Mouse (Mus musculus) monocyte, adult 2 months (primary cell): ENCODE results near the gene Sbk3.
A peak's percentile ranks its signal among the peaks of the same experiment; 100 is the strongest.
"Not testable (repeated sequence)": the region's sequence is repeated elsewhere in the genome, so short reads cannot be mapped to it uniquely, and the experiment has no call there.

Source experiments
- DNase-seq, 2 experiments: peaks; one replicate each; pipeline ENCODE4 v3.0.0; 2022; ENCODE audit warnings: low spot score in 2 of 2, low read depth in 1 of 2

The Sbk3 gene

DNA sequence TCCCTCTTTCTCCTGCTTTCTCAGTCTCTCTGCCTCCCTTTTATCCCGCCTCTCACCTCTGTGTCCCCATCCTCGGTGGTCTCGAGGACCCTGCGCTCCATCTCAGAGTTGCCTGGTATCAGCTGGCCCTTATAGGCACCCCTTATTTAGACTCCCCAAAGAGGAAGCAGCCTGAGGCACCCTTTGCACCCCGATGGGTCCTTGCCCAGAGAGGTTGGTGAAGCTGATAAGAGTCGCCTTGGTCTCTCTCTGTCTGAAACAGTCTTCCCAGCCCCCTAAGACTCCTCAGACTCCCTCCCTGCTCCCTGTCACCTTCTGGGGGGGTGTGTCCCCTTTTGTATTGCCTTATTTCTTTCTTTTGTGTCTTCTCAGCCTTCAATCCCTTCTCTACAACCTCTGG is at the start of gene Sbk3:
Sbk3 (minus strand) TSS at position 101 of the 400 bp plus-strand sequence.
- no peak for DNase-seq

DNA sequence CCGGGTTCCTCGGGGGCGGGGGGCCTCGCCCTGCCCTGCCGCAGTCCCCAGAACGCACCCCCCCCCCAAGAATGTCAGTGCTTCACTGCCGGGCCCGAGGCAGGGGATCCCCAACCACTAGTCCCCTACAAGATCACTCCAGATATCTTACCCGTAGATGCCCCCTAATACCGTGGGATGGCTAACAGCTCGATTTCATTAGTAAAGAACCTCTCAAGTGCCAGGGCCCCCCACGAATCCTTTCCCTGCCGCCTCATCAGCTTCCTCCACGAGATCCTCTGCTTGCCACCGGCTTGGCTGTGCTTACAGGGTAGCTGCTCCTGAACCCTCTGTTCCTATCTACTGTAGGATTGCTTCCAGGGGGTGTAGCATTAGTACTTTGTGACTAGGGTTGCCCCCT is 49.7 kb upstream of the Sbk3 start:
- peak in 1 of 2 experiments; percentile 10 for DNase-seq

DNA sequence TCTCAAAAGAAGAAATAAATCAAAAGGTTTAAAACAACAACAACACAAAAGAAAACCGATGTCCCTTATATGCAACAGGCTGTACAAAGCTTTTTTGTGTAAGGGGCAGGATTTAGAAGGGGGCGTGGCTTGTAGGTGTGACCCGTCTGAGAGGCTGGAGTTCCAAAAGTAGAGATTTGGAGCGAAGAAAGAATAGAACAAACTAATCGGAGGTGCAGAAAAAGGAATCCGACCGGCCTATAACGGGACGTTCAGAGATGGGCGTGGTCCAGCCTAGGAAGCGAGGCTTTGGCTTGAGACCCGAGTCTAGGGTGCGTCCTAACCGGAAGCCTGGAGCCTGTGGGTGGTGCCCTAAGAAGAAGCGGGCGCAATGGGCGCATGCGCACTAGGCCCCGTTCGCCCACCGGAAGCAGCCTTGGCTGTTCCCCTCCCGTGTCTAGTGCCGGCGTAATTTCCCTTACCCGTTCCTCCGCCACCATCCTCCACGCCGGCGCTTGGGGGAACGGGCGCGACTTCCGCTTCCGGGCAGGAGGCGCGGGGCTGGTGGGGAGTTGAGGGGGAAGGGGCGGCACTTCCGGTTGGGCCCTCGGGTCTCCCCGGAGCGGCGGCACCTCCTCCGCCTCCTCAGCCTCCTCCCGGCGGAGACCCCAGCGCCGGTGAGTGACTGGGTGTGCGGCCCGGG is 49.2 kb upstream of the Sbk3 start, which contains the start of the genes Zfp865 and Ccdc106:
Zfp865 (plus strand) TSS at position 377 of the 682 bp plus-strand sequence.
Ccdc106 (plus strand) TSS at position 554 of the 682 bp plus-strand sequence.
- peak; percentile 97 to 99 for DNase-seq

DNA sequence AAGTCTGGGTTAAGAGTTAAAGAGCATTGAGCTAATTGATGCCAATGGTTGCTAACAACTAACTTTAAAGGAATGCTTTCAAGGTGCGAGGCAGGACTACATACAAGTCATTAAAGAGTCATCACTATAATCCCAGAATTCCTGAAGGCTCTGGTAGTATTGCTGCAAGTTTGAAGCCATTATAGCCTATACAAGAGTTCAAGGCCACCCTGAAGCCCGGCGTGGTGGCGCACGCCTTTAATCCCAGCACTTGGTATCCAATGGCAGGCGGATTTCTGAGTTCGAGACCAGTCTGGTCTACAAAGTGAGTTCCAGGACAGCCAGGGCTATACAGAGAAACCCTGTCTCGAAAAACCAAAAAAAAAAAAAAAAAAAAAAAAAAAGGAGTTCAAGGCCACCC is 48.6 kb upstream of the Sbk3 start:
- not testable (repeated sequence) for DNase-seq

DNA sequence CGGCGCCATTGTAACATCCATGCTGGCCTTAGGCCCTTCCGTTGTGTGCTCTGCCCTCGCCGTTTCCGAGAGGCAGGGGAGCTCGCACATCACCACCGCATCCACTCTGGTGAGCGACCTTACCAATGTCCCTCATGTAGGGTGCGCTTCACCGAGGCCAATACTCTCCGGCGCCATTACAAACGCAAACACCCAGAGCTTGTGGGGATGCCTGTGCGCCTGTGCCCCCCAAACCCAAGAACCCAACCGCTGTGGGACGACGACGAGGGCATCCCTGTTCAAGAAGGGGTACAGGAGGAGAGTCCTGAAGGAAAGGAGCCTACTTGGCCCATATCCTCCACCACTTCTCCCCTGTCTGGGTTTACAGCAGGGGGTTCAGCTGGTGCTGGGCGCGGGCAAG is 47.0 kb upstream of the Sbk3 start:
- no peak for DNase-seq

DNA sequence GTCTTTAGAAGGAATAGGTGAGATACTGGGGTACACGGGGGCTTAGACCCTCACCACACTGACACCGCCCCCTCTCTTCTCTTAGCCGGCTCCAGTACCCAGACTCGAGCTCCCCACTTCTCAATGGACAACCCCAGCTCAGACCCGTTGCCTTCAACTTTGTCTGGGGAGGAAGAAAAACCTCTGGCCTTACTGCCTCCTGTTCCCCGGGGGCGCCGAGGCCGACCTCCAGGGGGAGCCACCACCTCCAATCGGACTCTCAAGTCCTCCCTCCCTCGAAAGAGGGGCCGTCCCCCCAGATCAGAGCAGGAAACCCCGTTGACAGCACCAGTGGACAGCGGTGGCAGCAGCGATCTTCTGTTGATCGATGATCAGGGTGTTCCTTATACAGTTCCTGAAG is 46.4 kb upstream of the Sbk3 start:
- no peak for DNase-seq

DNA sequence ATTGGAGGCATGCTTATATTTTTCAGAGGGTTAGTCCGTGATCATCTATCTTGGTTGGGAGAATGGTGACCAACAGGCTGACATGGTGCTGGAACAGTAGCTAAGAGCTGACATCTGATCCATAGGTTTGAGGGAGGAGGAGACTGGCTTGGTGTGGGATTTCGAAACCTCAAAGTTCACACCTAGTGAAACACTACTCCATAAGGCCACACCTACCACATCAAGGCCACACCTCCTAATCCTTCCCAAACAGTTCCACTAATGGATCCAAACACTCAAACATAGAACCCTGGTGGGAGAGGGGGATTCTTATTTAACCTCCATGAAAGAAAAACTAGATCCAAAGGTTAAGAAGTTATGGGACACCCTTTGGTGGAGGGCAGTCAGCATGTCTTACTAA is 46.0 kb upstream of the Sbk3 start:
- no peak for DNase-seq

DNA sequence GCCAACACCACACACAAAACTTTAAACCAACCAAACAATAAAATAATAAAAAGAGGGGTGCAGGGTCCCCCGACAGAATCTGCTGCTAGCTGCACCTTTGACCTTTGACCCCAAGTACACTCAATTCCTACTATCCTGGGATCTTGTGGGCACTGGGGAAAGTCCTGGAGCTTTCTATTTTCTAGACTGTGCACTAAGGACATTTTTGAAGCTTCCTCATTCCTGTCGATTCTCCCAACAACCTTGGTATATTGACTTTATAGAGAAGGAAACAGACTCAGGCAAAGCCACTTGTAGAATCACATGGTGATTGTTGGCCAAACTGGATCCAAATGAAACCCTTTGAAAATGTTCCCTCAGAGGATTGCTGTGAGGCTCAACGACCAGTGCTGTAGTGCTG is 45.1 kb upstream of the Sbk3 start:
- DNase-seq, result no peak

DNA sequence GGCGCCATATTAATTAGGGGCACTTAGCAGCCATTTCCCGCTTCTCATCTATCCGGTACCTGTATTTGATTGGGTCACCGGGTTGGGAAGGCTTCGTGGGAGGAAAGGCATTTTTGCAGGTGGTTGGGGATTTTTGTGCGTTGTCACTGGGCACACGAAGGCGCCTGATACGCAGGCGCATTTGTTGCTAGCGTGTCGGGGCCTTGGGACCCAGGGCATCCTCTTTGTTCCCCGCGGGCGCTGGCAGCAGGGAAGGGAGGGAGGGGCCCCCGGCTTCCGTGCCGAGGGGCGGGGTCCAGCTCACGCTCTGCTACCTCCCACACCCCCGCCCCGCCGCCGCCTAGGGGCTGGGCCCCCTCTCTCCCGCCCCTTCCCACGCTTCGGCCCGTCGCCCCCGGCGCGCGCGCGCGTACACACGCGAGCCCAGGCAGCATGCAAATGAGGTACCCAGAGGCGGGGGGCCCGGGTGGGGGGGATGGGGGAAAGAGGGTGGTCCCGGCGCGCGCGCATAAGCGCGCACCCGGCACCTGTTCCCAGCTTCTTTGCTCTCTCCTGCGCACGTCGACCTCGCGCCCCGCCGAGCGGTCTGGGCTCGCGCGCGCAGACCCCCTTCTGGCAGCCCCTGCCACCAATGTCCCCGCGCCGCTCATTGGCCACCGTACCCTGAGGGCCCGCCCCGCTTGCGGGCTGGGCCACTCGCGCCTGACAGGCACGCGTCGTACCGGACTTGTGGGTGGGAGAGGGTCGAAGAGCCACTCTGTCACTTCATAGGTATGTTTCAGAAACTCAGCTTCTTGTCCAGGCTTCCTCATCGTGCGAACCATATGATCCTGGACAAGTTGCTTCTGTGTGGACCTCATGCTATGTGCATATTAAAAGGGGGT is 44.4 kb upstream of the Sbk3 start, which contains the start of gene Gm44973:
Gm44973 (plus strand) TSS at position 379 of the 884 bp plus-strand sequence.
- DNase-seq, result peak; percentile 56 to 81

DNA sequence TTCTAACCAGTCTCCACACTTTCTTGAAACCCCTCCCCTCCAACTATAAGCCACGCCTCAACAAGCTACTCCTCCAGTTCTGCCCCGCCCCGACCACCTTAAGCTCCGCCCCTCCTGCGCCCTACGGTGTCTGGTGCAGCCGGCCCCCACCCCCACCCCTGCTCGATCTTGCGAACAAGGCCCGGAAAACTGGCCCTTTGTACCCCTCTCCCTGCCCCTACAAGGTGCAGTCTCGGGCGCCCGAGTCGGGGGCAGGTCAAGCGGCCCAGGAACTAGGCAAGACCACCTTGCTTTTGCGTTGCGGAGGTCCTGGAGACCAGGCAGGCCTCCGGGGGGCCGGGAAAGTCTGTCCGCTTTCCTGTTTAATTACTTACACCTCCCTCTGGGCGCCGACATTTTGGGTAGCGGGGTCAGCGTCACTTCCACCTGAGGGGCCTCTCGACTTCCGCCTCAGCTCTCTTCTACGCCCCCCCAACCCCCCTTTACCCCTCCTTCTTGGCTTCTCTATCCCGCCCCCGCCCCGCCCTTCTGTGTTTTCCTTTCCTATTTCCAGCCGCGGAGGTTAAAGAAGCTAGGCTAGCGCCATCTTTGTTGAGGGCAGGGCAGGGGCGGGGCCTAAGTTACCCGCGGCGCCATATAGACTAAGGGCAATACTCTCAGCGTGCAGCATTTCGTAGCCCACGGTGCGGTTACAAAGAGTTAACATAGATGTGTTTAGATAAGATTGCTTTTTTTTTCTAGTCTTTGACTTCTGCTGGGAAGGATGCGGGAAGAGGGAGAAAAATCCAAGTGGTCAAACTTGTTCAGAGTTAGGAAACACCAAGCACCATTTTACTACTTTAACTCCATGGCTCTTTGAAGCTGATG is 43.5 kb upstream of the Sbk3 start, which contains the start of the genes Zfp524 and Fiz1:
Zfp524 (plus strand) TSS at position 165 of the 867 bp plus-strand sequence.
Fiz1 (minus strand) TSS at position 447 of the 867 bp plus-strand sequence.
- peak; percentile 88 to 96 for DNase-seq

DNA sequence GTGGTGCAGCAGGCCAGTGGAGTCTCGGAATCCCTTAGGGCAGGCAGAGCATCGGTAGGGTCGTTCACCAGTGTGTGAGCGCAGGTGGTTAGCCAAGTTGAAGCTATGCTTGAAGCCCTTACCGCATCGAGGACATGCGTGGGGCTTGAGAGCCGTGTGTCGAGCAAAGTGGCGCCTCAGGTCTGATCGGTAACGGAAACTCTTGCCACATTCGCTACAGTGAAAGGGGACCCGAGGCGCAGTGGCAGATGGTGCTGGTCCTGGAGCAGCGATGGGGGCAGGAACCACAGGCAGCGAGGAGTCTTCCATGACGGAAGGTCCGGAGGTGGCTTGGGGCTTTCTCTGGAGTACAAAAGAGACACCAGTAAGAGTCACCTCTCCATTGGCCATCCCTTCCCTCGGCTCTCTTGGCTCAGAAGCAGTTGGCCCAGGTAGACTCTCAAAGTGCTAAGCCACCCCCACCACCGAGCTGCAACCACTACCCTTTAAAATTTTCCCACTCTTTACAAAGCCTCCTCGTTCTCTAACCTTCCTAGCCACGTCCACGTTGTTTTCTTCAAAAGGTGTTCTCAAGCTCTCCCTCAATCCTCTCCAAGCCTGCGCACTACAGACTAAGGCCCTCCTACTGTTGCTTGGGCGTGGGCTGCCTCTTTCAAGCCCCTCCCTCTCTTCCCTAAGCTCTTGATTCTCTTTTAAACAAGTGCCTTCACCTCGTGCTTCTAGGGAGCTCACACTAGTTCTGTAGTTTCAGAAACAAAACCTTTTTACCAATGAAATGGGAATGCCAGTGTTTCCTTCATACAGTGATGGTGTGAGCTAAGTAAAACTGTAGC is 41.9 kb upstream of the Sbk3 start:
- DNase-seq, result no peak

DNA sequence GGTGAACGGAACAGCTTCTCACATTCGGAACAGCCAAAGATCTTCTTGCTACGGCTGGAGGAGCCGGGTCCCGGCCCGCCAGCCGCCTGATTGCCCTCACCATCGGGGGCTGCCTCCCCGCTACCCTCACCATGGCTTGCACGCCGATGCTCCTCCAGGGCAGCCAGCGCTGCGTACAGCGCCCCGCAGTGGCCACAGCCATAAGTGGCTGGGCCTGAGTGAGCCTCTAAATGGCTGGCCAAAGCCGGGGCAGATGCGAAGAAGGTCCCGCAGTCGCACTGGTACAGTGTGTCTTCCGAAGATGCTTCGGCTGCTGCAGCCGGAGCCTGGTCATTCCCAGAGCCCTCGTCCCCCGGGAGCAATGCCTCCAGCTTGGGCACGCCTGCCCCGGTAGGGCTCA is 37.3 kb upstream of the Sbk3 start:
- DNase-seq, result no peak

DNA sequence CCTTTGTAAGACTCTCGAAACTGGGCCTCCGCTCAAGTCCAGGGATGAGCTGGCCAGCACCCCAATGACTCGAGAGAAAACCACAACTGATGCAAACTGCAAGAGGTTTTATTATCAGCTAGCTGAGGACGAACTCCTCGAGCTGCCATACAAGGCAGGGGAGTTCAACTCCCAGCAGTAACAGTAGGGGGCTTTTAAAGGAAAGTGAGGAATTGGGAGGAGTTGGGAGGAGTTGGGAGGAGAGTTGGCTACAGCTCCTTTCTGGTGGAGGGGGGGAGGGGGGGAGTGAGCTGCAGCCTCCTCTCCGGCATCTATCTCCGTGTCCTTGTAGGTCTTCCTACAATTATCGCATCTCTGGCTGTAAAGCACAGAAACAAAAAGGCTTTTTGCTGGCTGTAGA is 31.9 kb upstream of the Sbk3 start:
- DNase-seq, result not testable (repeated sequence)

DNA sequence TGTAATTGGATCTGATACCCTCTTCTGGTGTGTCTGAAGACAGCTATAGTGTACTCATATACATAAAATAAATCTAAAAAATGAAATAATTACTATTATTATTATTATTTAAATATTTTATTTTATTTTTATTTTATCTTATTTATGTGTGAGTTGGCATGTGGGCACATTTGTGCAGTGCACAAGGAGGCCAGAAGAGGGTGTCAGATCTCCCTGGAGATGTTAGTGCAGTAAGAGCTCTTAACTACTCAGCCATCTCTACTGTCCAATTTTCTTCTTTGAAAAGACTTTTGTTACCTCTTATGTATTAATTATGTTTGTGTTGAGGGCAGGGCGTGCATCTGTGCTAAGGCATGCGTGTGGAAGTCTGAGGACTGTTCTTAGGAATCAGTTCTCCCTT is 28.9 kb upstream of the Sbk3 start:
- DNase-seq, result no peak

DNA sequence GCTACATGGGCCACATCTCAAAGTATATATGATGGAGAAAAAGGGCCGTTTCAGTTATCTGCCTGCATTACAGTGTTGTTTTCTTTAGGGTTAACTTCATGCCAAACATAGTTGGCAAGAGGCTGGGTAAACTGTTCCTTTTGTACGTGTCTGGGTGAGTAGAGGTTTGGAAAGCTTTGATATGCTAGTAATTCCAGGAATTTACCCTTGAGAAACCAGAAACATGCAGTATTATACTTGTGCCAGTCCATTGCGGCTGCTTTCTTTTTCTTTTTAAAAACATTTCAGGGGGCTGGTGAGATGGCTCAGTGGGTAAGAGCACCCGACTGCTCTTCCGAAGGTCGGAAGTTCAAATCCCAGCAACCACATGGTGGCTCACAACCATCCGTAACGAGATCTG is 26.0 kb upstream of the Sbk3 start:
- no peak for DNase-seq

DNA sequence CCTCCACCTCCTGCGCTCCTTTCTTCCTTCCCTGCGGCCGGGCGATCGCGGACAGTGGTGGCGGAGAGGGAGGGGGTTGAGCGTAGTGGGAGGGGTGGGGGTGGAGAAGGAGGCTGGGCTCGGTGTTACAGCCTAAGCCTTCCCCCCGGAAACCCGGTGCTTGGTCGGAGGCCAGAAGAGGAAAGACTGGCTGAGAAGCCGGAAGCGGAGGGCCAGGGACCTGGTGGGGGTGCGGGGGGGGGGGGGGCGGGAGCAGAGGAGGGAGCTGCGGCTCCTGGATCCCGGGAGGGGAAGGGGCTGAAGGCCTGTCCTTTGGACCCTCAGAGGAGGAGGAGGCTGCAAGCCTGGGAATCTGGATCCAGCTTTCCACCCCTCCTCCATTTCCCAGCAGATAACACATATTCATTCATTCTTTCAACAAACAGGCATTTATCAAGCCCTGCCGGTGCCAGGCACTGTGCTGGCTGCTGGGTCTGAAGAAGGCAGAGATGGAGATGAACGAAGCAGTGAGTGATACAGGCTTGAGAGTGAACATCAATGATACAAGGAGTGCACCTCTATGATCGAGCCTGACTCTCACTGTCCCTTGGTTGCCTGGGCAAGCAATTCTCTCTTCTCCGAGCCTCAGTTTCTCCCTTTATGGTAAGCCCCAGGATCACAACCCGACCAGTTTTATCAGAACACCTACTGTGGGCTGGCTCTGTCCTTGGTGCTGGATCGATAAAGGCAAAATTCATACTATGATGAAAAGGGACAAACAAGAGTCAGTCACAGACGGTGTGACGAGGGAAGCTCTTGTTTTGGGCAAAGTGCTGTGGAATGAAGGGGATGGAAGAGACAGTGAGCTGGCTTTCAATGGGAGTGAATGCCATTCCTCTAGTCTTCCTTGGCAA is 25.3 kb upstream of the Sbk3 start, which contains the start of gene Zfp579:
Zfp579 (minus strand) TSS at position 156 of the 893 bp plus-strand sequence.
- peak in 1 of 2 experiments; percentile 22 for DNase-seq

DNA sequence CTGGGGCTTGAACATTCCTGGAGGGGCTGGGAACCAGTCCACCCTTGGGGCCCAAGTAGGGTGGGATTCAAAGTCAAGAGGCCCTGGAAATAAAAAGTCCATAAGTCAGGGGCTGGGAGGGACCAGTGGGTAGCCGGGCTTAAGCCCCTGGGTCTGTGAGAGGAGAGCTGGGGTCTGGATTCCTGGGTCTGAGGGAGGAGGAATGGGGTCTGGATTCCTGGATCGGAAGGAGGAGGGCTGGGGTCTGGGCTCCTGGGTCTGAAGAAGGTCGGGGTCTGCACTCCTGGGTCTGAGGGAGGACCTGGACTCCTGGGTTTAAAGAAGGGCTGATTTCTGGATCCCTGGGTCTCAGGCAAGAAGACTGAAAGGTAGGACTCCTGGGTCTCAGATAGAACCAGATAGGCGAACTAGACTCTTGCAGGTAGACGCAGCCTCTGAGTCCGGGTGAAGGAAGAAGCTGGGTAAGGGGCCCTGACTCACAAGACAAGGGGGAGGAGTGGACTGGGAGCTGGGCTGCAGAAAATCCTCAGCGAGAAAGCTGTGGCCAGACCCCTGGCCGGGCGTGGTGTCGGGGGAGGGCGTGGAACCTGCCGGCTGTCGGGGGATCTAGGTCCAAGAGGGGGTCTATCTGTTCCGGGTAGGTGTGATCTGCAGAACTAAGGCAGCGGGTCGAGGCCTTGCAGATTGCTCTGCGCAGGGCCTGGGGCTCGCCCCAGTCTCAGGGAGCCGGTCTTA is 24.5 kb upstream of the Sbk3 start:
- no peak for DNase-seq
